Mouse (Mus musculus): ENCODE measurements around the gene Sirpa. TPM values are rescaled to one million over a fixed set of nuclear protein-coding genes. Genes with fewer than 3 reads are reported as not detected.

Sirpa gene
- polyA plus RNA-seq, 1 experiment from 2014 or later, result 17.6 TPM

DNA sequence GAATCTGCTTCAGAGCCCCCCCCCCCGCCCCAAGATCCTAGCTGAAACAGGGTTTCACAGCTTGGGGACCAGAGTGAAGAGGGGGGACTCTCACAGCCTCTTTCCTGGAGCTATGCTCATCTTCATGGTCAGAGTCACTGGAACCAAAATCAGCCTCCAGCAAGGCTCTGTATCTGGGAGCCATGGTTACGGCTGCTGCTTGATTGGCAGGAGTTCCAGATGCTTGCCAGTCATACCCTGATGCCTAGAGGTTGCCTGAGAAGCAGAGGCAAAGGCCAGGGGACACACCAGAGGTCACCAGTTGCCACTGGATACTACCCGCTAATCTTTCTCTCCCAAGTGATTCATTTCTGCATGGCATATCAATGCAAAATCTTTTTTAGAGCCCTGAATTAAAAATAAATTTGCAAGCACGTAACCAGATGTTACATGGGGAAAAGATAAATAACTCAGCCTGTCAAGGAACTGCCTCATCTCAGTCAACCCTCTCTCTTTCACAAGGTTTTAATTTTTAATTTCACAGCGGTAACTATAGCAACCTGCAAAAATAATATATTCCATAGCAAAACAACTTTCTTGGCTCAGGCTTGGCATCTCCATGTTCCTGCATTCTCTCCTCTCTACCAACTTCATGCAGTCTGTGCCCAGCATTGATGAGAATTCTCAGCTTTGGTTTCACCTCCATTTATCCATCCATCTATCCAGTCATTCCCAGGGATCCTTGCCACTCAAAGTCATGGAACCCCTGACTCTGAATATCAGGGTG is 28.5 kb upstream of the Sirpa start:
- Histone ChIP-seq H3K36me3 (no peaks in the 10 kb centered on the region), H3K4me1 (peaks cover 4% of the 10 kb centered on the region), H3K27me3 (replicated peaks) (0 out of 2 replicates have a peak, but pooled peaks cover 12% of the 10 kb centered on the region), H3K4me2 (no peak overlapping the region), H3K9me3 (no peaks in the 10 kb centered on the region), H3K27ac (replicated peaks) (no peak overlapping the region), H3K9ac (no peak overlapping the region), H3K4me3 (no peak overlapping the region)
- WGBS, result 70% methylated on average over 5 of the region's 5 CpGs
- no peak for ATAC-seq (ENCODE audit: extremely low read depth, insufficient number of reproducible peaks, low FRiP score, low TSS enrichment)

DNA sequence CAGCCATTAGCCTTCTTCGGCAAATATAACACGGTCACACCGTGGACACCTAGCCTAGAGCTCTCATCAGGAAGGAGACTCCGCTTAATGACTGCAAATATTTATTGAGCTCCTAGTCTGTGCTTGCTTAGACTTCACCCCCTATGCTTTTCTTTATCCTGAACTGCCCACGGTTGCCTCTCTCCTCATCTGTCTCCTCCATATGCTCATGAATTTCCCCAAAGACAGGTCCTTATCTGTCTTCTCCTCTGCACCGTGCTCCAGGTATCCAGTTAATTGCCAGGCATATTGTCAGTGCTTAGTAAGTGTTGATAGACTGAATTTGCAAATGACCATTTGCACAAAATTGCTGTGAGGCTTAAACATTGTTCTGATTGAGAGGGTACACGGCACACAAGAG is 23.5 kb upstream of the Sirpa start:
- peaks cover 43% of the 10 kb centered on the region for H3K27me3 ChIP-seq (replicated peaks)
- H3K9ac ChIP-seq, result no peak overlapping the region
- no peaks in the 10 kb centered on the region for H3K9me3 ChIP-seq
- no peaks in the 10 kb centered on the region for H3K36me3 ChIP-seq
- 71% methylated on average over 7 of the region's 7 CpGs for WGBS
- no peak overlapping the region for H3K27ac ChIP-seq (replicated peaks)
- H3K4me3 ChIP-seq, result no peak overlapping the region
- ATAC-seq (ENCODE audit: extremely low read depth, insufficient number of reproducible peaks, low FRiP score, low TSS enrichment), result no peak
- H3K4me2 ChIP-seq, result no peak overlapping the region
- peaks cover 4% of the 10 kb centered on the region for H3K4me1 ChIP-seq

DNA sequence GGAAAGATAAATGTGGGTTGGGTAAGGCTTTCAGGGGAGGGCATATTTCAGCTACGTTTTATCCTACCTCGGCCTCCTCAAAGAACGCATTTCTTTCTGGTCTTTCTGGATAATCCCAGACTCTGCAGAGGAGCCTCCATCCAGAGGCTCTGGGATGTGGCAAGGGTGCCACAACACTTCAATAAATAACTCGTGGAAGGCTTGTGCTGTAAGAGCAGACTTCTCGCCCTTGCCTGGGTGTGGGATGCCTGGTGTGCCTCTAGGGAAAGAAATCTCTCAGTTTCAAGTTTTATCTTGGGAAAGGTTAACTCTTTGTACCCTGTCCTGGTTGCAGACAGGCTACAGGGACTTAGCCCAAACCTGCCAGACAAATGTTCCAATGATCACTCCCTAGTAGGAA is 23.1 kb upstream of the Sirpa start:
- ATAC-seq (ENCODE audit: extremely low read depth, insufficient number of reproducible peaks, low FRiP score, low TSS enrichment), result no peak
- Histone ChIP-seq H3K4me3 (no peak overlapping the region), H3K36me3 (no peaks in the 10 kb centered on the region), H3K27ac (replicated peaks) (no peak overlapping the region), H3K27me3 (replicated peaks) (peaks cover 48% of the 10 kb centered on the region), H3K9me3 (no peaks in the 10 kb centered on the region), H3K4me1 (peaks cover 8% of the 10 kb centered on the region), H3K9ac (no peak overlapping the region), H3K4me2 (no peak overlapping the region)
- 50% methylated on average over 5 of the region's 5 CpGs for WGBS

DNA sequence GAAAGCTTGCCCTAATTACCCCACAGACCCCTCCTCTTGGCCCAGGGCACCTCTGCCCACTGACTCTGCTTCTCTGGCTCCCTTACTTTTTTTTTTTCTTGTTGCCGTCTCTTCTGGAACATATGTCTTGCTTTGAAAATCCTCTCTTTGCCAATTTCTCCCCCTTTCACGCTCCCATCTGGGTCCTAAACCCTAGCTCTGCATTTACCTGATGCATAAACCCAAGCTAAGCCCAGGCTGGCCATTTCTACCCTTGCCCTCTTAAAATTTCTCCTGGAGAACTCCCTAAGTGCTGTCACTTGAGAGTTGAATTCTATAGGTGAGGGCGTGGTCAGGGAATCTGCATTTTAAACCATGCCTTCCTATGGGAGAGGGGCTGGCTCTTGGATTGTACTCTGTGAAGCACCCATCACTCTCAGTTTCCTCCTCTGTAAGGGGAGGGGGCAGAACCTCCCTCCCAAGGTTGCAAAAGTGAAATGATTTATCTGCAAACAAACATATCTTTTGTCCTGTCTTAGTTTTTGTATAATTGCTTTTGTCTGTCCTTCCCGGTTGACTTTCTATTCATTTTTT is 18.8 kb upstream of the Sirpa start:
- no peaks in the 10 kb centered on the region for H3K9me3 ChIP-seq
- H3K9ac ChIP-seq, result no peak overlapping the region
- no peak for ATAC-seq (ENCODE audit: extremely low read depth, insufficient number of reproducible peaks, low FRiP score, low TSS enrichment)
- H3K4me3 ChIP-seq, result no peak overlapping the region
- peak overlapping the region; percentile 54; the same call in 1 of the 2 replicates for H3K4me2 ChIP-seq
- WGBS, result 31% methylated on average over 4 of the region's 4 CpGs
- H3K36me3 ChIP-seq, result no peaks in the 10 kb centered on the region
- H3K4me1 ChIP-seq, result peaks cover 9% of the 10 kb centered on the region
- peaks cover 72% of the 10 kb centered on the region for H3K27me3 ChIP-seq (replicated peaks)
- no peak overlapping the region for H3K27ac ChIP-seq (replicated peaks)

DNA sequence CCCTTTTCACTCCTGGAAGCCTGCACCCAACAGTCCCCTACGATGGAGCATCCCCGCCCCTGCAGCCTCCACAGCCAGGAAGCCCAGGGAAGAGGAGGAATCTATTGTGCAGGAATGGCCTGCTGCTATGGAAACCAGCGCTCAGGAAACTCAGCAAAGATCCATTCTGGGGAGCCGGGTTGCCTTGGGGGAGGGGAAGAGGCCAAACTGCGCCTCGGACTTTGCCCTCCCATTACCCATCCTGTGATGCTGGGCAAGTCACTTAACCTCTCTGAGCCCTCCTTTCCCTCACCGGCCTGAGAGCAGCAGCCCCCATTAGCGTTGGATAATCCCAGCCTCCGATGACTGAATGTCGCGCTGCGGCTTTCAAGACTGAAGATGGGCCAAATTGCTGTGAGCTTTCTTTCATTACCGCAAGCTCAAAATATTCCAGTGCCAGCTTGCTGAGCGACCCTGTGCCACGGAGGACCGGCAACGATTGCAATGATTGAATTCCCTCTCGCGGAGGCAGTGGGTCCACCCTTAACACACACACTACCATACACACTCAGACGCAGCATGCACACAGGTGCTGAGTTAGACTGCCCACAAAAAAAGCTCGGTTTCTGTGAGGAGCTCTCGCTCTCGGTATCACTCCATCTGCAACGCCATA is 18.1 kb upstream of the Sirpa start:
- peaks cover 9% of the 10 kb centered on the region for H3K4me1 ChIP-seq
- peaks cover 69% of the 10 kb centered on the region for H3K27me3 ChIP-seq (replicated peaks)
- H3K9ac ChIP-seq, result peak overlapping the region; percentile 6; the same call in 1 of the 2 replicates
- peak overlapping the region; percentile 54 for H3K4me2 ChIP-seq
- peak overlapping the region; percentile 21; the same call in 1 of the 2 replicates for H3K4me3 ChIP-seq
- no peak for ATAC-seq (ENCODE audit: extremely low read depth, insufficient number of reproducible peaks, low FRiP score, low TSS enrichment)
- WGBS, result 16% methylated on average over 24 of the region's 24 CpGs
- H3K27ac ChIP-seq (replicated peaks), result no peak overlapping the region
- no peaks in the 10 kb centered on the region for H3K36me3 ChIP-seq
- H3K9me3 ChIP-seq, result no peaks in the 10 kb centered on the region

DNA sequence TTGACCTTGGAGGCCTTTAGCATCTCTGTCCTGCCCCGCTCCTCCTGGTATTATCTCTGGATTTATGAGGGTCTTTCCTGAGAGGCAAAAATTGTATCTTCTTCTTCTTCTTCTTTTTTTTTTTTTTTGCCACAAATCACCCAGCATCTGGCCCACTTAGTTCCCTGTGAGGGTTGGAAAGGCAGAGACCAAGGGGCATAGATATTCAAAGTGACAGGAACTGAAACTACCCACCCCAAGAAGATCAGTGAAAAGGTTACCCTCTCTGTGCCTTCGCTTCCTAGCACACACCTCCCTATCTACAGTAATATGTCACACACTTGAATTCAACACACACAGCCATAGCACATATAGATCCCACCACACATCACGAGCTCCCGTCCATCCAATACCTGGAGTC is 17.5 kb upstream of the Sirpa start:
- H3K36me3 ChIP-seq, result no peaks in the 10 kb centered on the region
- no peak overlapping the region for H3K9ac ChIP-seq
- H3K4me1 ChIP-seq, result peaks cover 9% of the 10 kb centered on the region
- H3K4me2 ChIP-seq, result no peak overlapping the region
- WGBS, result 90% methylated on average over 4 of the region's 4 CpGs
- peaks cover 67% of the 10 kb centered on the region for H3K27me3 ChIP-seq (replicated peaks)
- no peak overlapping the region for H3K4me3 ChIP-seq
- ATAC-seq (ENCODE audit: extremely low read depth, insufficient number of reproducible peaks, low FRiP score, low TSS enrichment), result no peak
- H3K9me3 ChIP-seq, result no peaks in the 10 kb centered on the region
- H3K27ac ChIP-seq (replicated peaks), result no peak overlapping the region

DNA sequence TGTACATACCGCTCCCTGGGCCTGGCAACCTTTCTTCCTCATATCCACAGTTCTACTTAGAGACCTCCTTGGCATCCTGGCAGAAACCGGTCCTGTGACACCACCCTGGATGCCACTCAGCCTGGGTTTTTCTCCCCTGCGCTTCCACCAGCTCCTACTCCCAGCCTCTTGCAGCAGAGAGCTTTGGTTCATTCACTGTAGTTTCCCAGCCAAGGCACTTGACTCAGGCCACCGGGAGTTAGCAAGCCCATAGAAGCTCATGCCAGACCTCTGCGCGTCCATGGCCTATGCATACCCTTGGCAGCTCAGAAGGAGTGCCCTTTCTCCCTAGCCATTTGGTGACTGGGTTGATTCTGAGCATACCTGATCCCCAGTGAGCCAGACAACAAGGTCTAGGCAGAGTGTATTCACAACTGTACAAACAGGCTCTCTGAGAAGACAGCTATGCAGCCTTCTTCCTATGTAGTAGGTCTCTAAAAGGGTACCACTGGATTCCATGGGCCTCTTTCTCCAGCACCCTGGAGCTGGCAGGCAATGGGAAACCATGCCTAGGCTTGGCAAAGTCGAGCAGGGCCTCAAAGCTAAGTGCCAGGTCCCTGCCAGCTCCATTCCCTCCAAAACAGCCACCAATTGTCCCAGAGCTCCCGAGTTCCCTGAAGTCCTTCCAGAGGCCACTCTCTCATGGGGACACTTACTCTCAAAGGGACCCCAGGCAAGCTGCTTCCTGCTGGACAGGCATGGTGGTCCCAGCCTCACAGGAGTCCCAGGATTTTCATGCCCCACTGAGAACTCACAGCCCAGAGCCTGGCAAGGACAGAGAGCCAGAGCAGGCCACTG is 15.8 kb upstream of the Sirpa start:
- peaks cover 9% of the 10 kb centered on the region for H3K4me1 ChIP-seq
- H3K36me3 ChIP-seq, result no peaks in the 10 kb centered on the region
- H3K27me3 ChIP-seq (replicated peaks), result peaks cover 61% of the 10 kb centered on the region
- no peak overlapping the region for H3K4me3 ChIP-seq
- H3K9ac ChIP-seq, result no peak overlapping the region
- no peak overlapping the region for H3K4me2 ChIP-seq
- no peak for ATAC-seq (ENCODE audit: extremely low read depth, insufficient number of reproducible peaks, low FRiP score, low TSS enrichment)
- no peaks in the 10 kb centered on the region for H3K9me3 ChIP-seq
- no peak overlapping the region for H3K27ac ChIP-seq (replicated peaks)
- WGBS, result 81% methylated on average over 8 of the region's 8 CpGs

DNA sequence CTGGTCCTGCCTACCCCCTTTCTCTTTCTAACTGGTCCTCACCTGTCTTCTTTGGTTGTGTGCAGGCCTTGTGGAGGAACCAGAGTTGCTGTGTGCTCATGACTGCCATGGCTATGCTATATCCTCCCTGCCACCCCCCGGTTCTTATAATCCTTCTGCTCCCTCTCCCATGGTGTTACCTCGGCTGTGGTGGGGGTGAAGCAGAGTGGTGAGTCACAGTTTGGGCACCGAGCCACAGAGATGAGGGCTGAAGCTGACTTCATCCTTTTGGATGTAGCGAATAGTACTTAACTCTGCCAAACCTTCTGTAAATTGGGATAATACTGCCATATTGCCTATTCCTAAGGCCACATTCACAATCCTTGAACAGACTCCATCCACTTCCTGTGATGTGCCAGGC is 12.0 kb upstream of the Sirpa start:
- Histone ChIP-seq H3K9me3 (no peaks in the 10 kb centered on the region), H3K9ac (no peak overlapping the region), H3K4me2 (no peak overlapping the region), H3K27ac (replicated peaks) (no peak overlapping the region), H3K27me3 (replicated peaks) (peaks cover 23% of the 10 kb centered on the region), H3K4me1 (peaks cover 5% of the 10 kb centered on the region; the same call in 1 of the 2 replicates), H3K4me3 (no peak overlapping the region), H3K36me3 (no peaks in the 10 kb centered on the region)
- ATAC-seq (ENCODE audit: extremely low read depth, insufficient number of reproducible peaks, low FRiP score, low TSS enrichment), result no peak
- 66% methylated on average over 4 of the region's 4 CpGs for WGBS

DNA sequence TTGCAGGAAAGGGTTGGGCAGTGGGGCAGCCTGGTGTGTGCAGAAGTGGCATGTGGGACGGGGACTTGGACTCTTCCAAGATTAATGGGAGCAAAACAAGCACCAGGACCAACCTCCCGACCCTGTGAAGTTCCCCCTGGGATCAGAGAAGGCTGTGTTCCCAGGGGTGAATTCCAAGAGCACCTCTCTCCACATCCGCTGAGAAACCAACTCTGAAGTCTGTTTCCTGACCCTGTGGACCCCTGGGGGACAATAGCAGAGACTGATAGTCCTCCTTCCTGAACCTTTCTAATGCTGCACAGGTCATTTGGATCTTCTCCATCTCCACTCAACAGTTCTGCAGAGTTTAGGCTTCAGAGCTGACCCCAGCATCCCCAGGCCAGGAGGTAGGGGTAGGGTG is 10.8 kb upstream of the Sirpa start:
- Histone ChIP-seq H3K4me1 (peaks cover 5% of the 10 kb centered on the region; the same call in 1 of the 2 replicates), H3K9me3 (no peaks in the 10 kb centered on the region), H3K27ac (replicated peaks) (no peak overlapping the region), H3K9ac (no peak overlapping the region), H3K36me3 (no peaks in the 10 kb centered on the region), H3K4me2 (no peak overlapping the region), H3K4me3 (no peak overlapping the region), H3K27me3 (replicated peaks) (peaks cover 17% of the 10 kb centered on the region)
- whole genome bisulfite sequencing, result 34% methylated on average over 3 of the region's 3 CpGs
- ATAC-seq (ENCODE audit: extremely low read depth, insufficient number of reproducible peaks, low FRiP score, low TSS enrichment), result no peak

DNA sequence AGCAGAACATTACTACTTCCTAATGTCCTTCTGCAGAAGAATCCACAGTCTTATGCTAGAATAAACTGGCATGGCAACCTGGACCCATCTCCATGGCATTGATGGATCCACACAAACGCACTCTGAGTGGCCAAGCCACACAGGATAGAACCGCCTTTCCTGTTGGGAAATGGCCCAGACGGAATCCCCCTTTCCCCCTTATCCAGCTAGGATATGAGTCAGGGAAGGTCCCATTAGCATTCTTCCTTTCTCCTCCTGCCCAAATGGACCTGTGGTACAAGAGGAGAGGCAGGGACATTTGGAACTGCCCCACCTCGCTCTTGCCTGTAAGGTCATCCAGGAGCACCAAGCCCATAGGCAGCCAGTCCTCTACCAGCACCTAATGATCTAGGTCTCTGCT is 10.4 kb upstream of the Sirpa start:
- H3K36me3 ChIP-seq, result no peaks in the 10 kb centered on the region
- no peak for ATAC-seq (ENCODE audit: extremely low read depth, insufficient number of reproducible peaks, low FRiP score, low TSS enrichment)
- H3K9me3 ChIP-seq, result no peaks in the 10 kb centered on the region
- H3K4me2 ChIP-seq, result no peak overlapping the region
- H3K4me1 ChIP-seq, result peaks cover 5% of the 10 kb centered on the region; the same call in 1 of the 2 replicates
- H3K4me3 ChIP-seq, result no peak overlapping the region
- 80% methylated on average over 4 of the region's 4 CpGs for WGBS
- no peak overlapping the region for H3K27ac ChIP-seq (replicated peaks)
- peaks cover 12% of the 10 kb centered on the region for H3K27me3 ChIP-seq (replicated peaks)
- no peak overlapping the region for H3K9ac ChIP-seq

DNA sequence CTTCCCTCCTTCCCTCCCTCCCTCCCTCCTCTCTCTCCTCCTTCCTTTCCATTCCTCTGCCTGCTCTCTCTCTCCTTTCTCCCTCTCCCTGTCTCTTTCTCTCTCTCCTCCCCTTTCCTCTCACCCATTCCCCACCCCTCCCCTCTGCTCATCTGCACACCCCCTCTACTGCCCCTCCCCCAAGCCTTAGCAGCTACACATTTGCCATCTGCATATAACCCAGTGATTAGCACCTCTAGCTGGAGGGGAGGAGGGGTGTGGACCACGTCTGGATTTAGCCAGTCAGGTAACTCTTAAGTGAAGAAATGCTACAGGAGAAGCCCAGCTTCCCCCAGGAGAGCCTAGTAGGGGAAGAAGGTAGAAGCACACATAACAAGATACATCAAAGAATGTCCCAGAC is 7.7 kb upstream of the Sirpa start:
- Histone ChIP-seq H3K4me1 (peaks cover 5% of the 10 kb centered on the region; the same call in 1 of the 2 replicates), H3K9me3 (no peaks in the 10 kb centered on the region), H3K4me3 (no peak overlapping the region), H3K9ac (no peak overlapping the region), H3K4me2 (no peak overlapping the region), H3K27me3 (replicated peaks) (no peaks in the 10 kb centered on the region), H3K27ac (replicated peaks) (no peak overlapping the region), H3K36me3 (no peaks in the 10 kb centered on the region)
- no peak for ATAC-seq (ENCODE audit: extremely low read depth, insufficient number of reproducible peaks, low FRiP score, low TSS enrichment)
- WGBS, result 24% methylated on average over 1 of the region's 1 CpGs
